26 mouse cellular contexts compared by ENCODE assay signal in genomic region chr3:87357581-87357980, GRCm38 (mm10). TPM values are rescaled to one million over a fixed set of nuclear protein-coding genes. Genes with fewer than 3 reads are reported as not detected.
"Had no signal": no experiment of that assay in that cellular context is flagged by ENCODE, and none has a peak within 500 bp of the region (broad histone marks: within the 10 kb centered on the region; RNA-seq: fewer than 3 reads in every experiment).

Cd5l (plus strand) TSS chr3:87357881.

- H3K9me3 ChIP-seq: megakaryocyte, embryonic 14.5 days; midbrain, embryonic 10.5 days; midbrain, embryonic 13.5 days; neural tube, embryonic 13.5 days; stomach, embryonic 15.5 days had no signal

- H3K4me2 ChIP-seq: midbrain, embryonic 13.5 days; neural tube, embryonic 13.5 days; stomach, embryonic 15.5 days had no signal

- ATAC-seq: hindbrain, postnatal 0 days; inflammation-experienced regulatory T-cells, adult 6 months; intestine, embryonic 16.5 days; midbrain, embryonic 13.5 days; midbrain, embryonic 16.5 days had no signal

- H3K4me1 ChIP-seq: megakaryocyte, embryonic 14.5 days; midbrain, embryonic 10.5 days; midbrain, embryonic 13.5 days; neural tube, embryonic 13.5 days; stomach, embryonic 15.5 days had no signal

- H3K9ac ChIP-seq: midbrain, embryonic 13.5 days; neural tube, embryonic 13.5 days; stomach, embryonic 15.5 days had no signal

- H3K4me3 ChIP-seq: layer of hippocampus, adult 2 months; left cerebral cortex, adult 2 months; megakaryocyte, embryonic 14.5 days; midbrain, embryonic 10.5 days; midbrain, embryonic 13.5 days; myocyte; neural tube, embryonic 13.5 days; stomach, embryonic 15.5 days had no signal

- H3K27ac ChIP-seq: hindbrain, postnatal 0 days; layer of hippocampus, adult 2 months; left cerebral cortex, adult 2 months; midbrain, embryonic 10.5 days; midbrain, embryonic 13.5 days; neural tube, embryonic 13.5 days; stomach, embryonic 15.5 days had no signal

- DNase-seq: kidney, adult 18-20 months; kidney, adult 9 months; kidney, postnatal 14 days; kidney, postnatal 4 days; layer of hippocampus, adult 9-11 months; lung, adult 2 months; lung, postnatal 14 days; thymus, postnatal 25 days had no signal

- H3K36me3 ChIP-seq: midbrain, embryonic 10.5 days; midbrain, embryonic 13.5 days; neural tube, embryonic 13.5 days; stomach, embryonic 15.5 days had no signal

- H3K27me3 ChIP-seq: midbrain, embryonic 13.5 days; neural tube, embryonic 13.5 days; stomach, embryonic 15.5 days had no signal

RNA-seq across cellular contexts. Expression of gene Cd5l, which starts in this region (rescaled TPM):
- total RNA-seq: hindbrain, postnatal 0 days; layer of hippocampus, adult 2 months; layer of hippocampus, postnatal 25 days; left cerebral cortex, adult 2 months; left cerebral cortex, postnatal 10 days; left cerebral cortex, postnatal 36 days; monocyte, adult 5-6 weeks; neutrophil, adult 5-6 weeks had no signal
- polyA plus RNA-seq: midbrain, embryonic 10.5 days; midbrain, embryonic 13.5 days; myocyte; neural tube, embryonic 13.5 days; small intestine, adult 2 months had no signal
